In genomic region chr1:131116430-131117011, GRCm38 (mm10) we compare ENCODE assay signal across 8 mouse cellular contexts. TPM values are rescaled to one million over a fixed set of nuclear protein-coding genes. Genes with fewer than 3 reads are reported as not detected.
DNase-seq lines count a peak whose midpoint lies in the region; ATAC-seq and TF ChIP-seq lines count a peak whose summit lies in the region.

No protein-coding gene starts in this region.

- DNase-seq in cerebellum, postnatal 10 days, result peak; percentile 65 to 71
- peak; percentile 44 to 53 for DNase-seq in layer of hippocampus, postnatal 25 days (ENCODE audit: extremely low spot score in 1 of 2, low spot score in 1 of 2)
- DNase-seq in right cerebral cortex, postnatal 14 days, result peak; percentile 42
- no peak for DNase-seq in T-cell, adult 2 months (ENCODE audit: low spot score)
- DNase-seq in gastrocnemius, postnatal 14 days, result no peak
- DNase-seq in spleen, adult 18-20 months, result no peak

- no peaks in the 10 kb centered on the region for H3K36me3 ChIP-seq in E14TG2a.4 (ENCODE audit: insufficient read depth, low read length)
- no peaks in the 10 kb centered on the region for H3K36me3 ChIP-seq in heart, embryonic 12.5 days

- peak; percentile 54 for ATAC-seq in heart, embryonic 12.5 days (ENCODE audit: insufficient number of reproducible peaks, low FRiP score)

- whole genome bisulfite sequencing in heart, embryonic 12.5 days, result 26% methylated on average over 13 of the region's 13 CpGs

- H3K4me3 ChIP-seq in E14TG2a.4 (replicated peaks; ENCODE audit: low read length), result peak overlapping the region; percentile 57
- no peak overlapping the region for H3K4me3 ChIP-seq in heart, embryonic 12.5 days

- peak overlapping the region; percentile 95 for H3K27ac ChIP-seq in heart, embryonic 12.5 days (ENCODE audit: poor library complexity, severe bottlenecking)

- intact Hi-C loops in gastrocnemius, postnatal 14 days (cut with DNase I; ENCODE audit: low total_unique reads), result loop anchor here (5.0 kb wide), 2 partner anchors 36 to 146 kb away; partner anchors contain the start of gene Eif2d

- no peaks in the 10 kb centered on the region for H3K9me3 ChIP-seq in E14TG2a.4 (ENCODE audit: low read length)
- H3K9me3 ChIP-seq in heart, embryonic 12.5 days (replicated peaks), result no peaks in the 10 kb centered on the region

- H3K4me1 ChIP-seq in E14TG2a.4 (replicated peaks; ENCODE audit: low read depth, low read length), result peaks cover 18% of the 10 kb centered on the region
- peaks cover 66% of the 10 kb centered on the region for H3K4me1 ChIP-seq in heart, embryonic 12.5 days (replicated peaks)

- peaks cover 46% of the 10 kb centered on the region for H3K27me3 ChIP-seq in E14TG2a.4 (ENCODE audit: insufficient read depth, low read length)
- H3K27me3 ChIP-seq in heart, embryonic 12.5 days (replicated peaks), result no peaks in the 10 kb centered on the region

- peak overlapping the region; percentile 2; the same call in 1 of the 2 replicates for H3K9ac ChIP-seq in heart, embryonic 12.5 days

- TF ChIP-seq CTCF in E14TG2a.4 (conservative IDR thresholded peaks at IDR 0.05; ENCODE audit: low read length), result no peak

- H3K4me2 ChIP-seq in heart, embryonic 12.5 days, result no peak overlapping the region

RNA-seq across cellular contexts. Expression of gene Mapkapk2, which starts 18.9 kb away (rescaled TPM):
- polyA plus RNA-seq in heart, embryonic 12.5 days (2016; fragmentation: Nextera tagmentation; extraction: Ambion mirVana), result 89.1 and 93.0 TPM in 2 replicates
- 10 to 100 TPM; 26.9 to 31.4 TPM for total RNA-seq in layer of hippocampus, postnatal 25 days (2021)
- 100 to 1,000 TPM; 151 to 154 TPM for total RNA-seq in gastrocnemius, postnatal 14 days (2021)

RNA-seq across cellular contexts. Expression of gene Dyrk3, which starts 21.6 kb away (rescaled TPM):
- 6.5 and 8.8 TPM in 2 replicates for polyA plus RNA-seq in heart, embryonic 12.5 days (2016; fragmentation: Nextera tagmentation; extraction: Ambion mirVana)
- total RNA-seq in layer of hippocampus, postnatal 25 days (2021), result 10 to 100 TPM; 15.7 to 17.4 TPM
- total RNA-seq in gastrocnemius, postnatal 14 days (2021), result under 1 TPM; 0.07 to 0.14 TPM

RNA-seq across cellular contexts. Expression of gene Eif2d, which starts 36.5 kb away (rescaled TPM):
- 45.8 and 51.8 TPM in 2 replicates for polyA plus RNA-seq in heart, embryonic 12.5 days (2016; fragmentation: Nextera tagmentation; extraction: Ambion mirVana)
- total RNA-seq in layer of hippocampus, postnatal 25 days (2021), result 10 to 100 TPM; 37.6 to 39.4 TPM
- 10 to 100 TPM; 23.1 to 26.1 TPM for total RNA-seq in gastrocnemius, postnatal 14 days (2021)

Comparison
In these comparisons a context has a peak if more than half of its experiments do, and no peak if none do; other contexts are left out.
1. DNase-seq: peak in cerebellum, postnatal 10 days (2 of 2), layer of hippocampus, postnatal 25 days (2 of 2) and right cerebral cortex, postnatal 14 days (single experiment); none in T-cell, adult 2 months (single experiment), gastrocnemius, postnatal 14 days (single experiment) and spleen, adult 18-20 months (0 of 2).
2. RNA of gene Mapkapk2, which starts 18.9 kb away (total RNA-seq): 151 to 154 TPM in gastrocnemius, postnatal 14 days; 26.9 to 31.4 TPM in layer of hippocampus, postnatal 25 days; every median in the first group is over 4 times any median in the second.
3. RNA of gene Dyrk3, which starts 21.6 kb away (total RNA-seq): 15.7 to 17.4 TPM in layer of hippocampus, postnatal 25 days; 0.07 to 0.14 TPM in gastrocnemius, postnatal 14 days; every median in the first group is over 10 times any median in the second.